Mouse (Mus musculus): Measurements from ENCODE around the gene Als2cr12.
"Not testable (repeated sequence)": the region's sequence is repeated elsewhere in the genome, so short reads cannot be mapped to it uniquely, and the experiment has no call there.

The Als2cr12 gene

GRCm38 (mm10) chr1:58678412-58678811 lies 17.4 kb downstream of the Als2cr12 start:
- not testable (repeated sequence) for DNase-seq

- DNase-seq = peak; percentile 53
Observed at GRCm38 (mm10) chr1:58677575-58677974, 18.2 kb downstream of the Als2cr12 start.

- no peak for DNase-seq
Observed at GRCm38 (mm10) chr1:58675011-58675410, 20.8 kb downstream of the Als2cr12 start.

- no peak for DNase-seq
Observed at GRCm38 (mm10) chr1:58672116-58672515, 23.7 kb downstream of the Als2cr12 start.

GRCm38 (mm10) chr1:58669635-58670034 lies 26.2 kb downstream of the Als2cr12 start:
- DNase-seq = not testable (repeated sequence)

- no peak for DNase-seq
Observed at GRCm38 (mm10) chr1:58668191-58668590, 27.6 kb downstream of the Als2cr12 start.

- DNase-seq = not testable (repeated sequence)
Observed at GRCm38 (mm10) chr1:58663365-58663764, 32.4 kb downstream of the Als2cr12 start.

- peak; percentile 53 for DNase-seq
Observed at GRCm38 (mm10) chr1:58662671-58663070, 33.1 kb downstream of the Als2cr12 start.

- DNase-seq = peak; percentile 77
Observed at GRCm38 (mm10) chr1:58652480-58653403, 43.0 kb downstream of the Als2cr12 start.

- DNase-seq = peak; percentile 21
Observed at GRCm38 (mm10) chr1:58651571-58652456, 44.0 kb downstream of the Als2cr12 start.

- not testable (repeated sequence) for DNase-seq
Observed at GRCm38 (mm10) chr1:58628847-58629246, 66.9 kb downstream of the Als2cr12 start.

GRCm38 (mm10) chr1:58621996-58622748 lies 73.6 kb downstream of the Als2cr12 start:
- no peak for DNase-seq

GRCm38 (mm10) chr1:58621251-58621650 lies 74.5 kb downstream of the Als2cr12 start:
- peak; percentile 73 for DNase-seq

GRCm38 (mm10) chr1:58618766-58619165 lies 77.0 kb downstream of the Als2cr12 start:
- no peak for DNase-seq

- no peak for DNase-seq
Observed at GRCm38 (mm10) chr1:58617978-58618668, 77.7 kb downstream of the Als2cr12 start.

- no peak for DNase-seq
Observed at GRCm38 (mm10) chr1:58617076-58617475, 78.7 kb downstream of the Als2cr12 start.

GRCm38 (mm10) chr1:58616176-58616575 lies 79.6 kb downstream of the Als2cr12 start:
- DNase-seq = no peak

- no peak for DNase-seq
Observed at GRCm38 (mm10) chr1:58615146-58615545, 80.6 kb downstream of the Als2cr12 start.

GRCm38 (mm10) chr1:58614424-58614823 lies 81.4 kb downstream of the Als2cr12 start:
- peak; percentile 95 for DNase-seq

- DNase-seq = peak; percentile 38
Observed at GRCm38 (mm10) chr1:58613786-58614185, 82.0 kb downstream of the Als2cr12 start.

GRCm38 (mm10) chr1:58610611-58611010 lies 85.2 kb downstream of the Als2cr12 start:
- DNase-seq = peak; percentile 78

- peak; percentile 74 for DNase-seq
Observed at GRCm38 (mm10) chr1:58610166-58610565, 85.6 kb downstream of the Als2cr12 start.
